Mouse (Mus musculus) adrenal gland, adult 10 weeks (tissue): ENCODE results near the gene Chpf2. TPM values are rescaled to one million over a fixed set of nuclear protein-coding genes. Genes with fewer than 3 reads are reported as not detected.

Experiments
- polyA plus RNA-seq: library from polyadenylated mRNA; stranded (reverse); fragments of 350-450 nt; fragmentation: Illumina TruSeq; extraction: RNeasy Lipid Tissue Mini Kit (QIAGEN cat#74804); gene quantifications from one replicate; pipeline ENCODE4 v1.2.3, GENCODE M21; 2014; ENCODE audit warnings: low read depth, low replicate concordance

The Chpf2 gene
- polyA plus RNA-seq, result 2.4 TPM

GRCm38 (mm10) chr5:24586547-24587199, at the start of gene Chpf2:
Gene Chpf2 (plus strand): TSS chr5:24586741.

GRCm38 (mm10) chr5:24540387-24541143, 46.0 kb upstream of the Chpf2 start, which contains the start of gene Asb10:
Gene Asb10 (minus strand): TSS chr5:24540978.

GRCm38 (mm10) chr5:24556709-24557108, 29.8 kb upstream of the Chpf2 start, which contains the start of gene 4931409K22Rik:
Gene 4931409K22Rik (minus strand): TSS chr5:24556809.

GRCm38 (mm10) chr5:24577183-24577929, 9.2 kb upstream of the Chpf2 start, which contains the start of gene Abcf2:
Gene Abcf2 (minus strand): TSS chr5:24577467.

GRCm38 (mm10) chr5:24623986-24624821, 37.7 kb downstream of the Chpf2 start, which contains the start of gene Smarcd3:
Gene Smarcd3 (minus strand): TSS chr5:24624411.

Other genes starting within 250 kb of the Chpf2 start
- gene Kcnh2, start 235.1 kb upstream of the Chpf2 start, polyA plus RNA-seq, result 0.35 TPM
- 0.35 TPM for gene Nos3, start 221.9 kb upstream of the Chpf2 start, polyA plus RNA-seq
- not detected for gene Atg9b, start 194.6 kb upstream of the Chpf2 start, polyA plus RNA-seq
- 1.5 TPM for gene Abcb8, start 193.1 kb upstream of the Chpf2 start, polyA plus RNA-seq
- gene Asic3, start 173.3 kb upstream of the Chpf2 start, polyA plus RNA-seq, result not detected
- 12.3 TPM for gene Cdk5, start 163.2 kb upstream of the Chpf2 start, polyA plus RNA-seq
- gene Slc4a2, start 162.9 kb upstream of the Chpf2 start, polyA plus RNA-seq, result 3.8 TPM
- 2.4 TPM for gene Fastk, start 141.5 kb upstream of the Chpf2 start, polyA plus RNA-seq
- 0.93 TPM for gene Tmub1, start 138.9 kb upstream of the Chpf2 start, polyA plus RNA-seq
- gene Agap3, start 134.6 kb upstream of the Chpf2 start, polyA plus RNA-seq, result 4.7 TPM
- not detected for gene Gbx1, start 59.5 kb upstream of the Chpf2 start, polyA plus RNA-seq
- not detected for gene Asb10, start 45.8 kb upstream of the Chpf2 start, polyA plus RNA-seq
- gene 4931409K22Rik, start 29.9 kb upstream of the Chpf2 start, polyA plus RNA-seq, result not detected
- 20.0 TPM for gene Abcf2, start 9.3 kb upstream of the Chpf2 start, polyA plus RNA-seq
- 3.0 TPM for gene Smarcd3, start 37.7 kb downstream of the Chpf2 start, polyA plus RNA-seq
- 57.0 TPM for gene Nub1, start 98.8 kb downstream of the Chpf2 start, polyA plus RNA-seq
- 0.23 TPM for gene Wdr86, start 144.0 kb downstream of the Chpf2 start, polyA plus RNA-seq
- gene Crygn, start 171.3 kb downstream of the Chpf2 start, polyA plus RNA-seq, result not detected